Mouse (Mus musculus) lung, adult 2 months (tissue): ENCODE data around the gene Rap1gap. TPM values are rescaled to one million over a fixed set of nuclear protein-coding genes. Genes with fewer than 3 reads are reported as not detected.

Source experiments
- DNase-seq: peaks from one replicate; pipeline ENCODE4 v3.0.0; 2022
- H3K4me1 ChIP-seq: fragments of 200-500 bp; 2 replicates; pipeline ENCODE4 v1.6.1; 2011; ENCODE audit warnings: low read length; ENCODE audit not compliant: control insufficient read depth, insufficient read depth
- H3K4me3 ChIP-seq: fragments of 200-500 bp; replicated peaks from 2 replicates; pipeline ENCODE3; 2011; ENCODE audit warnings: low read depth, mild to moderate bottlenecking, control low read depth, low read length; ENCODE audit errors: extremely low read depth
- CTCF ChIP-seq: fragments of 200-500 bp; IDR thresholded peaks from 2 replicates; pipeline ENCODE4 v1.5.1; 2011; ENCODE audit warnings: mild to moderate bottlenecking, low read length, control low read depth; ENCODE audit not compliant: insufficient read depth
- POLR2A ChIP-seq: fragments of 200-500 bp; IDR thresholded peaks from 2 replicates; pipeline ENCODE4 v1.6.1; 2011; ENCODE audit warnings: low read depth, mild to moderate bottlenecking, control low read depth, low read length, borderline replicate concordance; ENCODE audit errors: extremely low read depth
- WGBS: fragments of 180-500 bp; shearing (Covaris S2); methylation state at CpG from one replicate; pipeline ENCODE4 v1.1.7; 2018; 5-methylcytosine and 5-hydroxymethylcytosine counted together
- polyA plus RNA-seq: library from polyadenylated mRNA; depleted of rRNA; stranded (reverse); fragments of >200 nt; gene quantifications from 2 replicates; pipeline ENCODE4 v1.2.3, GENCODE M21; 2012; rRNA removed

The Rap1gap gene
- polyA plus RNA-seq, 1 experiment, result 68.3 TPM

GRCm38 (mm10) chr4:137773369-137773899, 108.9 kb downstream of the Rap1gap start:
- DNase-seq, result no peak
- no peak for TF ChIP-seq POLR2A
- no peak for TF ChIP-seq CTCF
- Histone ChIP-seq H3K4me3 (no peak overlapping the region), H3K4me1 (peaks cover 8% of the 10 kb centered on the region)
- 68% methylated on average over 2 of the region's 2 CpGs for WGBS

- no peak overlapping the region for H3K4me3 ChIP-seq
- WGBS, result 77% methylated on average over 5 of the region's 5 CpGs
- H3K4me1 ChIP-seq, result peaks cover 8% of the 10 kb centered on the region
- no peak for DNase-seq
- TF ChIP-seq CTCF (no peak), POLR2A (no peak)
These were observed 109.5 kb downstream of the Rap1gap start for GRCm38 (mm10) chr4:137774013-137774412.

GRCm38 (mm10) chr4:137774505-137774904, 110.0 kb downstream of the Rap1gap start:
- TF ChIP-seq CTCF, result no peak
- no peak for TF ChIP-seq POLR2A
- no peak for DNase-seq
- Histone ChIP-seq H3K4me3 (no peak overlapping the region), H3K4me1 (peaks cover 8% of the 10 kb centered on the region)
- 93% methylated on average over 6 of the region's 6 CpGs for WGBS

- WGBS, result 93% methylated on average over 4 of the region's 4 CpGs
- H3K4me3 ChIP-seq, result no peak overlapping the region
- TF ChIP-seq POLR2A (no peak), CTCF (no peak)
- peaks cover under 1% of the 10 kb centered on the region for H3K4me1 ChIP-seq
- no peak for DNase-seq
These were observed 113.3 kb downstream of the Rap1gap start for GRCm38 (mm10) chr4:137777866-137778265.

- TF ChIP-seq POLR2A (no peak), CTCF (no peak)
- Histone ChIP-seq H3K4me1 (peaks cover 2% of the 10 kb centered on the region; the same call in 1 of the 2 replicates), H3K4me3 (no peak overlapping the region)
- 84% methylated on average over 17 of the region's 17 CpGs for WGBS
- no peak for DNase-seq
These were observed 114.1 kb downstream of the Rap1gap start for GRCm38 (mm10) chr4:137778397-137779184.

Other genes starting within 250 kb of the Rap1gap start
- gene Cela3b, start 234.2 kb upstream of the Rap1gap start, polyA plus RNA-seq, result 0.57 and 12.5 TPM in 2 replicates
- 0.15 TPM in 1 of 2 replicates, not detected in the other for gene 1700013G24Rik, start 211.4 kb upstream of the Rap1gap start, polyA plus RNA-seq
- gene Hspg2, start 196.0 kb upstream of the Rap1gap start, polyA plus RNA-seq, result 67.8 and 76.2 TPM in 2 replicates
- gene Ldlrad2, start 90.2 kb upstream of the Rap1gap start, polyA plus RNA-seq, result not detected in 2 replicates
- 45.3 and 67.5 TPM in 2 replicates for gene Usp48, start 71.0 kb upstream of the Rap1gap start, polyA plus RNA-seq
- 5.4 and 5.5 TPM in 2 replicates for gene Alpl, start 131.7 kb downstream of the Rap1gap start, polyA plus RNA-seq
- 111 and 113 TPM in 2 replicates for gene Ece1, start 197.5 kb downstream of the Rap1gap start, polyA plus RNA-seq